Mouse (Mus musculus) layer of hippocampus, adult 2 months (tissue): ENCODE measurements around the gene Car2. TPM values are rescaled to one million over a fixed set of nuclear protein-coding genes. Genes with fewer than 3 reads are reported as not detected.

Experiments used
- DNase-seq, 2 experiments: peaks; one replicate each; pipeline ENCODE4 v3.0.0; 2022; ENCODE audit warnings: low spot score in 2 of 2
- H3K27ac ChIP-seq: fragments of 200-600 bp; 2 replicates; pipeline ENCODE4 v1.8.1; 2022
- H3K4me3 ChIP-seq: fragments of 200-600 bp; 2 replicates; pipeline ENCODE4 v1.8.1; 2022; ENCODE audit warnings: mild to moderate bottlenecking
- CTCF ChIP-seq: fragments of 200-600 bp; conservative IDR thresholded peaks from 2 replicates; pipeline ENCODE4 v1.8.1; 2022; ENCODE audit warnings: antibody characterized with exemption, mild to moderate bottlenecking, moderate library complexity
- long read RNA-seq, 2 experiments: library from polyadenylated mRNA; stranded (forward); transcript quantifications; one replicate each; pipeline ENCODE4 v2.0.0; 2021; ENCODE audit warnings: borderline mapping rate in 2 of 2
- total RNA-seq, 2 experiments: library from RNA; stranded (reverse); gene quantifications; 2 replicates each; pipeline ENCODE4 v1.2.3; 2021

The Car2 gene
- 100 to 1,000 TPM; 134 to 144 TPM for total RNA-seq
- long read RNA-seq, experiment 1, transcript Car2-201 (7 exons, 1,788 nt): major isoform, 99 of 108 reads
- long read RNA-seq, experiment 1, partial matches to known transcripts: 4 of 108 reads
- long read RNA-seq, experiment 1, other reads (novel, unspliced or antisense): 5 of 108 reads
- long read RNA-seq, experiment 2, transcript Car2-201 (7 exons, 1,788 nt): major isoform, 139 of 161 reads
- long read RNA-seq, experiment 2, partial matches to known transcripts: 5 of 161 reads
- long read RNA-seq, experiment 2, other reads (novel, unspliced or antisense): 16 of 161 reads

GRCm38 (mm10) chr3:14886102-14887098, at the start of gene Car2:
Gene Car2, plus strand, starts transcription at chr3:14886273.
- DNase-seq: peak; percentile 70 to 78
- H3K4me3 ChIP-seq: peak within 1 kb of the TSS; percentile 77
- TF ChIP-seq CTCF: peak; percentile 82
- H3K27ac ChIP-seq: peak within 1 kb of the TSS; percentile 98

- DNase-seq: no peak
- no peak for TF ChIP-seq CTCF
- Histone ChIP-seq H3K27ac (no peak overlapping the region), H3K4me3 (no peak overlapping the region)
These were observed 47.1 kb upstream of the Car2 start for GRCm38 (mm10) chr3:14838936-14839335.

- H3K27ac ChIP-seq: no peak overlapping the region
- no peak for DNase-seq
- TF ChIP-seq CTCF: no peak
- H3K4me3 ChIP-seq: no peak overlapping the region
These were observed 46.5 kb upstream of the Car2 start for GRCm38 (mm10) chr3:14839466-14840118.

- Histone ChIP-seq H3K4me3 (no peak overlapping the region), H3K27ac (no peak overlapping the region)
- no peak for TF ChIP-seq CTCF
- DNase-seq: no peak
These were observed 37.4 kb upstream of the Car2 start for GRCm38 (mm10) chr3:14848587-14849254.

GRCm38 (mm10) chr3:14853966-14854365, 32.1 kb upstream of the Car2 start:
- no peak for DNase-seq
- no peak overlapping the region for H3K27ac ChIP-seq
- no peak for TF ChIP-seq CTCF
- H3K4me3 ChIP-seq: no peak overlapping the region

- H3K27ac ChIP-seq: no peak overlapping the region
- DNase-seq: no peak
- no peak overlapping the region for H3K4me3 ChIP-seq
- TF ChIP-seq CTCF: no peak
These were observed 31.6 kb upstream of the Car2 start for GRCm38 (mm10) chr3:14854446-14854845.

GRCm38 (mm10) chr3:14857874-14858273, 28.2 kb upstream of the Car2 start:
- no peak for TF ChIP-seq CTCF
- Histone ChIP-seq H3K4me3 (no peak overlapping the region), H3K27ac (no peak overlapping the region)
- DNase-seq: no peak

GRCm38 (mm10) chr3:14860291-14860690, 25.8 kb upstream of the Car2 start:
- Histone ChIP-seq H3K27ac (no peak overlapping the region), H3K4me3 (no peak overlapping the region)
- DNase-seq: no peak
- TF ChIP-seq CTCF: no peak

GRCm38 (mm10) chr3:14861165-14861564, 24.9 kb upstream of the Car2 start:
- no peak overlapping the region for H3K4me3 ChIP-seq
- no peak for DNase-seq
- no peak overlapping the region for H3K27ac ChIP-seq
- TF ChIP-seq CTCF: no peak

GRCm38 (mm10) chr3:14861787-14862186, 24.3 kb upstream of the Car2 start:
- Histone ChIP-seq H3K4me3 (no peak overlapping the region), H3K27ac (no peak overlapping the region)
- no peak for DNase-seq
- no peak for TF ChIP-seq CTCF

- DNase-seq: no peak
- no peak for TF ChIP-seq CTCF
- Histone ChIP-seq H3K4me3 (peak overlapping the region; percentile 50), H3K27ac (no peak overlapping the region)
These were observed 23.4 kb upstream of the Car2 start for GRCm38 (mm10) chr3:14862654-14863021.

GRCm38 (mm10) chr3:14863022-14863711, 22.9 kb upstream of the Car2 start, which contains the start of gene Car3:
Gene Car3, plus strand, starts transcription at chr3:14863512.
- no peak for DNase-seq
- TF ChIP-seq CTCF: no peak
- Histone ChIP-seq H3K4me3 (peak within 1 kb of the TSS; percentile 50), H3K27ac (no peak within 1 kb of the TSS)
